In genomic region chr12:70157292-70158066, GRCm38 (mm10) we compare ENCODE assay signal across 26 mouse cellular contexts. TPM values are rescaled to one million over a fixed set of nuclear protein-coding genes. Genes with fewer than 3 reads are reported as not detected.
DNase-seq lines count a peak whose midpoint lies in the region; ATAC-seq and TF ChIP-seq lines count a peak whose summit lies in the region.
"Had no signal": no experiment of that assay in that cellular context is flagged by ENCODE, and none has a peak within 500 bp of the region (broad histone marks: within the 10 kb centered on the region; RNA-seq: fewer than 3 reads in every experiment).

No protein-coding gene starts in this region.

- no peak for TF ChIP-seq POLR2A in brain, embryonic 14.5 days (IDR thresholded peaks at IDR 0.05; ENCODE audit: borderline replicate concordance, extremely low read depth, insufficient read depth, insufficient read length, poor library complexity, severe bottlenecking)

- 54% methylated on average over 5 of the region's 5 CpGs for WGBS in midbrain, embryonic 11.5 days
- WGBS in midbrain, postnatal 0 days = 39% methylated on average over 5 of the region's 5 CpGs
- WGBS in midbrain, embryonic 15.5 days = 44% methylated on average over 5 of the region's 5 CpGs

- DNase-seq in midbrain, embryonic 11.5 days (ENCODE audit: low spot score, missing footprints) = peak; percentile 64
- DNase-seq in midbrain, postnatal 0 days (ENCODE audit: low spot score) = no peak
- DNase-seq in brain, embryonic 14.5 days (ENCODE audit: low read depth) = peak; percentile 77
- DNase-seq in left cerebral cortex, adult 9 months (ENCODE audit: low spot score in 2 of 2) = no peak
- DNase-seq in c-Kit-positive CD71-positive TER-119-positive erythroid progenitor cells, embryonic 14.5 days (ENCODE audit: low spot score) = no peak
- DNase-seq: adrenal gland, adult 8-10 months; adrenal gland, postnatal 36 days; cerebellum, postnatal 14 days; embryo, embryonic 11 days; gastrocnemius, postnatal 10 days; heart, adult 2 months; heart, postnatal 14 days had no signal

- H3K27ac ChIP-seq in midbrain, embryonic 11.5 days (ENCODE audit: low read depth, low read length) = no peak overlapping the region
- H3K27ac ChIP-seq in midbrain, postnatal 0 days (ENCODE audit: low read depth, low read length) = no peak overlapping the region
- 0 out of 2 replicates have a peak overlapping the region, but pooled peaks have one; percentile 34 for H3K27ac ChIP-seq in midbrain, embryonic 15.5 days
- H3K27ac ChIP-seq: embryonic facial prominence, embryonic 15.5 days; heart, adult 2 months; heart, embryonic 15.5 days; hindbrain, embryonic 13.5 days; hindbrain, postnatal 0 days had no signal

- H3K4me2 ChIP-seq in midbrain, embryonic 11.5 days = no peak overlapping the region
- H3K4me2 ChIP-seq in midbrain, postnatal 0 days (ENCODE audit: low read depth, low read length, poor library complexity, severe bottlenecking) = no peak overlapping the region
- H3K4me2 ChIP-seq in midbrain, embryonic 15.5 days = no peak overlapping the region
- H3K4me2 ChIP-seq: embryonic facial prominence, embryonic 15.5 days; heart, embryonic 11.5 days; heart, embryonic 15.5 days; hindbrain, embryonic 13.5 days had no signal

- H3K27me3 ChIP-seq in midbrain, embryonic 11.5 days (ENCODE audit: control insufficient read depth, insufficient read depth, low read length) = no peaks in the 10 kb centered on the region
- no peaks in the 10 kb centered on the region for H3K27me3 ChIP-seq in midbrain, postnatal 0 days (ENCODE audit: insufficient read depth, low read length)
- H3K27me3 ChIP-seq in midbrain, embryonic 15.5 days (replicated peaks) = no peaks in the 10 kb centered on the region
- H3K27me3 ChIP-seq: embryonic facial prominence, embryonic 15.5 days; heart, embryonic 15.5 days; hindbrain, embryonic 13.5 days had no signal

- no peak for TF ChIP-seq CTCF in midbrain, postnatal 0 days (IDR thresholded peaks at IDR 0.05)
- TF ChIP-seq CTCF in brain, embryonic 14.5 days (IDR thresholded peaks at IDR 0.05; ENCODE audit: borderline replicate concordance, extremely low read depth, insufficient read depth, insufficient read length) = no peak

- no peaks in the 10 kb centered on the region for H3K4me1 ChIP-seq in midbrain, embryonic 11.5 days (ENCODE audit: control insufficient read depth, insufficient read depth, low read length)
- no peaks in the 10 kb centered on the region for H3K4me1 ChIP-seq in midbrain, postnatal 0 days (ENCODE audit: insufficient read depth, low read length)
- H3K4me1 ChIP-seq in midbrain, embryonic 15.5 days = peaks cover 10% of the 10 kb centered on the region
- H3K4me1 ChIP-seq: heart, embryonic 15.5 days; hindbrain, embryonic 13.5 days had no signal

- H3K9ac ChIP-seq in midbrain, embryonic 11.5 days (ENCODE audit: low read length) = no peak overlapping the region
- no peak overlapping the region for H3K9ac ChIP-seq in midbrain, postnatal 0 days (replicated peaks; ENCODE audit: low read length, poor library complexity, severe bottlenecking)
- no peak overlapping the region for H3K9ac ChIP-seq in midbrain, embryonic 15.5 days
- H3K9ac ChIP-seq: embryonic facial prominence, embryonic 15.5 days; heart, embryonic 15.5 days; hindbrain, embryonic 13.5 days had no signal

- H3K9me3 ChIP-seq in midbrain, embryonic 11.5 days (ENCODE audit: control insufficient read depth, low read length) = no peaks in the 10 kb centered on the region
- H3K9me3 ChIP-seq in midbrain, postnatal 0 days (ENCODE audit: low read length) = no peaks in the 10 kb centered on the region
- no peaks in the 10 kb centered on the region for H3K9me3 ChIP-seq in midbrain, embryonic 15.5 days
- H3K9me3 ChIP-seq: embryonic facial prominence, embryonic 15.5 days; heart, embryonic 15.5 days; hindbrain, embryonic 13.5 days had no signal

- no peak for ATAC-seq in midbrain, embryonic 11.5 days (ENCODE audit: low FRiP score)
- no peak for ATAC-seq in midbrain, postnatal 0 days (ENCODE audit: low FRiP score)
- ATAC-seq in midbrain, embryonic 15.5 days (replicated peaks) = peak; percentile 74
- ATAC-seq: forebrain, embryonic 16.5 days; hindbrain, postnatal 0 days had no signal

- no peak overlapping the region for H3K4me3 ChIP-seq in midbrain, embryonic 11.5 days (ENCODE audit: low read depth, low read length)
- no peak overlapping the region for H3K4me3 ChIP-seq in midbrain, postnatal 0 days (ENCODE audit: low read depth, low read length)
- H3K4me3 ChIP-seq in midbrain, embryonic 15.5 days = no peak overlapping the region
- H3K4me3 ChIP-seq: embryonic facial prominence, embryonic 15.5 days; erythroblast, embryonic 14.5 days; heart, adult 2 months; heart, embryonic 15.5 days; hindbrain, embryonic 13.5 days had no signal

- no peaks in the 10 kb centered on the region for H3K36me3 ChIP-seq in midbrain, embryonic 11.5 days (ENCODE audit: control insufficient read depth, insufficient read depth, low read length)
- no peaks in the 10 kb centered on the region for H3K36me3 ChIP-seq in midbrain, postnatal 0 days (ENCODE audit: insufficient read depth, low read length)
- no peaks in the 10 kb centered on the region for H3K36me3 ChIP-seq in midbrain, embryonic 15.5 days (replicated peaks)
- H3K36me3 ChIP-seq: embryonic facial prominence, embryonic 15.5 days; heart, embryonic 15.5 days; hindbrain, embryonic 13.5 days had no signal

RNA-seq across cellular contexts. Expression of gene Abhd12b, which starts 3.5 kb away (rescaled TPM):
- 0.07 TPM in 1 of 2 replicates, not detected in the other for polyA plus RNA-seq in midbrain, embryonic 11.5 days (2014; fragmentation: Nextera tagmentation; extraction: Ambion mirVana)
- total RNA-seq in midbrain, postnatal 0 days (2014; rRNA removed) = not detected in 2 replicates
- 0.15 and 0.19 TPM in 2 replicates for polyA plus RNA-seq in midbrain, postnatal 0 days (2015; fragmentation: Nextera tagmentation; extraction: Ambion mirVana)
- polyA plus RNA-seq in brain, embryonic 14.5 days (2012; rRNA removed) = 0.18 and 0.34 TPM in 2 replicates
- 0.27 and 0.28 TPM in 2 replicates for polyA plus RNA-seq in midbrain, embryonic 15.5 days (2015; fragmentation: Nextera tagmentation; extraction: Ambion mirVana)
- total RNA-seq: adrenal gland, adult 8-10 months; adrenal gland, postnatal 36 days; common myeloid progenitor, adult 5-6 weeks; ES-E14; gastrocnemius, postnatal 10 days; heart, adult 2 months; heart, postnatal 14 days; hematopoietic stem cell, adult 5-6 weeks; hindbrain, postnatal 0 days had no signal
- polyA plus RNA-seq: cerebellum, adult 2 months; embryonic facial prominence, embryonic 11.5 days; erythroblast, embryonic 14.5 days; forebrain, embryonic 11.5 days; forebrain, embryonic 16.5 days; heart, adult 2 months; heart, embryonic 11.5 days; hindbrain, postnatal 0 days had no signal

RNA-seq across cellular contexts. Expression of gene Nin, which starts 44.0 kb away (rescaled TPM):
- polyA plus RNA-seq in midbrain, embryonic 11.5 days (2014; fragmentation: Nextera tagmentation; extraction: Ambion mirVana) = 10.0 and 11.1 TPM in 2 replicates
- 25.0 and 25.8 TPM in 2 replicates for total RNA-seq in midbrain, postnatal 0 days (2014; rRNA removed)
- 4.9 and 7.9 TPM in 2 replicates for polyA plus RNA-seq in midbrain, postnatal 0 days (2015; fragmentation: Nextera tagmentation; extraction: Ambion mirVana)
- 23.8 and 29.7 TPM in 2 replicates for polyA plus RNA-seq in brain, embryonic 14.5 days (2012; rRNA removed)
- polyA plus RNA-seq in midbrain, embryonic 15.5 days (2015; fragmentation: Nextera tagmentation; extraction: Ambion mirVana) = 14.1 and 15.9 TPM in 2 replicates

Comparison
In these comparisons a context has a peak if more than half of its experiments do, and no peak if none do; other contexts are left out.
1. DNase-seq: peak in midbrain, embryonic 11.5 days (single experiment) and brain, embryonic 14.5 days (single experiment); none in midbrain, postnatal 0 days (single experiment), left cerebral cortex, adult 9 months (0 of 2) and c-Kit-positive CD71-positive TER-119-positive erythroid progenitor cells, embryonic 14.5 days (single experiment).